In the genomic region with DNA sequence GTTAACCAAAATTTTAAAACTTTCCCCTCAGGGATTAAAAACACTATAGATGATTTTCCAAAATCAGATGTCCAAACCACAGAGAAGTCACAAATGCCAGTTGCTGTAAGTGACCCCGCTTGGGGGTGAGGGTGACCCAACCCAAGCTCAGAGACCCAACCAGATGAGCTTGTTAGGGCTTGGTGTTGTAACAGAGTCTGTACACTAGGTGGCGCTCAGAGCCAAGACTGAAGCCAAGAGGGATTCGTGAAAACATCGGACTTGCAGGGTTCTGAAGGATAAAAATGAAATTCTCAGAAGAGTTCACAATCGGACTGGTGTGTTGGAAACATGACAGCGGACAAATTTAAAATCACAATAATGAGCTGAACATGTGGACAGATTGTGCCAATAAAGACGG, we compare ENCODE assay signal across 7 mouse cellular contexts. TPM values are rescaled to one million over a fixed set of nuclear protein-coding genes. Genes with fewer than 3 reads are reported as not detected.
DNase-seq lines count a peak whose midpoint lies in the region; TF ChIP-seq lines count a peak whose summit lies in the region.

No protein-coding gene starts in this region.

- DNase-seq in adrenal gland, adult 18-20 months (ENCODE audit: low spot score in 2 of 2) = peak; percentile 64 to 73
- DNase-seq in embryo, embryonic 10.5 days (ENCODE audit: low spot score) = peak; percentile 88
- DNase-seq in heart, adult 9 months (ENCODE audit: low spot score in 2 of 2) = peak; percentile 21 to 56
- peak; percentile 65 to 77 for DNase-seq in layer of hippocampus, postnatal 14 days (ENCODE audit: low spot score in 2 of 2)
- DNase-seq in spleen, adult 12 weeks (ENCODE audit: low spot score) = peak; percentile 48

- H3K4me3 ChIP-seq in ES-Bruce4 (ENCODE audit: low read depth, low read length) = no peak overlapping the region
- H3K4me3 ChIP-seq in megakaryocyte, embryonic 14.5 days (replicated peaks) = peak overlapping the region; percentile 8

- no peak for TF ChIP-seq POLR2A in ES-Bruce4 (IDR thresholded peaks at IDR 0.05; ENCODE audit: insufficient read depth, low read length)

- H3K36me3 ChIP-seq in ES-Bruce4 (ENCODE audit: control insufficient read depth, insufficient read depth, low read length, poor library complexity, severe bottlenecking) = 0 out of 2 replicates have a peak, but pooled peaks cover 3% of the 10 kb centered on the region
- peaks cover 36% of the 10 kb centered on the region for H3K36me3 ChIP-seq in megakaryocyte, embryonic 14.5 days (replicated peaks; ENCODE audit: low read length)

- TF ChIP-seq CTCF in ES-Bruce4 (IDR thresholded peaks at IDR 0.05; ENCODE audit: low read depth, low read length) = peak; percentile 61

- no peak for TF ChIP-seq EP300 in ES-Bruce4 (IDR thresholded peaks at IDR 0.05; ENCODE audit: insufficient read depth, low read depth, low read length)

- no peak overlapping the region for H3K27ac ChIP-seq in ES-Bruce4 (ENCODE audit: insufficient read depth, low read length)

- no peaks in the 10 kb centered on the region for H3K4me1 ChIP-seq in ES-Bruce4 (ENCODE audit: control insufficient read depth, insufficient read depth, low read length)
- peaks cover 4% of the 10 kb centered on the region; the same call in 1 of the 2 replicates for H3K4me1 ChIP-seq in megakaryocyte, embryonic 14.5 days

- no peaks in the 10 kb centered on the region for H3K27me3 ChIP-seq in ES-Bruce4 (ENCODE audit: control insufficient read depth, insufficient read depth, low read length, poor library complexity, severe bottlenecking)
- peaks cover 4% of the 10 kb centered on the region for H3K27me3 ChIP-seq in megakaryocyte, embryonic 14.5 days (replicated peaks)

- no peaks in the 10 kb centered on the region for H3K9me3 ChIP-seq in ES-Bruce4 (replicated peaks; ENCODE audit: control insufficient read depth, insufficient read depth, low read length, poor library complexity, severe bottlenecking)
- no peaks in the 10 kb centered on the region for H3K9me3 ChIP-seq in megakaryocyte, embryonic 14.5 days

- H3K9ac ChIP-seq in ES-Bruce4 (ENCODE audit: low read depth, poor library complexity, severe bottlenecking) = no peak overlapping the region

RNA-seq across cellular contexts. Expression of a gene that starts 18.0 kb away (rescaled TPM):
- polyA plus RNA-seq in ES-Bruce4 (2011; ENCODE audit: insufficient read depth, insufficient read length, low read depth, missing spikeins) = 78.9 and 90.4 TPM in 2 replicates
- 100 to 1,000 TPM; 112 to 135 TPM for total RNA-seq in adrenal gland, adult 18-20 months (2021)
- 100 to 1,000 TPM; 113 to 126 TPM for total RNA-seq in layer of hippocampus, postnatal 14 days (2021)
- polyA plus RNA-seq in megakaryocyte, embryonic 14.5 days (2012; ENCODE audit: insufficient read depth, low replicate concordance) = 31.8 and 32.1 TPM in 2 replicates

RNA-seq across cellular contexts. Expression of a gene that starts 20.8 kb away (rescaled TPM):
- 39.9 and 41.4 TPM in 2 replicates for polyA plus RNA-seq in ES-Bruce4 (2011; ENCODE audit: insufficient read depth, insufficient read length, low read depth, missing spikeins)
- total RNA-seq in adrenal gland, adult 18-20 months (2021) = 10 to 100 TPM; 12.9 to 14.4 TPM
- 10 to 100 TPM; 33.9 to 36.0 TPM for total RNA-seq in layer of hippocampus, postnatal 14 days (2021)
- 5.1 and 14.8 TPM in 2 replicates for polyA plus RNA-seq in megakaryocyte, embryonic 14.5 days (2012; ENCODE audit: insufficient read depth, low replicate concordance)

RNA-seq across cellular contexts. Expression of a gene that starts 41.7 kb away (rescaled TPM):
- 66.7 and 71.4 TPM in 2 replicates for polyA plus RNA-seq in ES-Bruce4 (2011; ENCODE audit: insufficient read depth, insufficient read length, low read depth, missing spikeins)
- 10 to 100 TPM; 15.2 to 18.3 TPM for total RNA-seq in adrenal gland, adult 18-20 months (2021)
- 10 to 100 TPM; 56.2 to 62.6 TPM for total RNA-seq in layer of hippocampus, postnatal 14 days (2021)
- polyA plus RNA-seq in megakaryocyte, embryonic 14.5 days (2012; ENCODE audit: insufficient read depth, low replicate concordance) = 5.0 and 6.5 TPM in 2 replicates
